Mouse (Mus musculus) heart, embryonic 10.5 days (tissue): ENCODE measurements around the gene 3110009E18Rik. TPM values are rescaled to one million over a fixed set of nuclear protein-coding genes. Genes with fewer than 3 reads are reported as not detected.

Experiments used
- DNase-seq: peaks from one replicate; pipeline ENCODE4 v3.0.0-alpha.2; 2017; ENCODE audit warnings: low spot score
- H3K27ac ChIP-seq: fragments of 300-500 bp; sonication (generic); 2 replicates; pipeline ENCODE4 v1.5.1; 2016; ENCODE audit warnings: mild to moderate bottlenecking
- H3K27me3 ChIP-seq: fragments of 300-500 bp; sonication (generic); 2 replicates; pipeline ENCODE4 v1.6.1; 2016; ENCODE audit warnings: mild to moderate bottlenecking; ENCODE audit not compliant: poor library complexity, insufficient read depth, severe bottlenecking
- H3K36me3 ChIP-seq: fragments of 300-500 bp; sonication (generic); 2 replicates; pipeline ENCODE4 v1.6.1; 2016; ENCODE audit warnings: mild to moderate bottlenecking, moderate library complexity
- H3K4me1 ChIP-seq: fragments of 300-500 bp; sonication (generic); 2 replicates; pipeline ENCODE4 v1.6.1; 2016; ENCODE audit warnings: mild to moderate bottlenecking
- H3K4me3 ChIP-seq: fragments of 300-500 bp; sonication (generic); 2 replicates; pipeline ENCODE4 v1.5.1; 2016; ENCODE audit warnings: mild to moderate bottlenecking, moderate library complexity
- H3K9me3 ChIP-seq: fragments of 300-500 bp; sonication (generic); 2 replicates; pipeline ENCODE4 v1.6.1; 2016; ENCODE audit warnings: mild to moderate bottlenecking, moderate library complexity
- WGBS: fragments of 180-500 bp; shearing (Covaris S2); methylation state at CpG from one replicate; pipeline ENCODE4 v1.1.7; 2016; 5-methylcytosine and 5-hydroxymethylcytosine counted together
- polyA plus RNA-seq: library from polyadenylated mRNA; unstranded; fragments of >200 nt; fragmentation: Nextera tagmentation; extraction: Ambion mirVana; gene quantifications from 2 replicates; pipeline ENCODE4 v1.2.1, GENCODE M21; 2016

3110009E18Rik gene
- polyA plus RNA-seq, 1 experiment from 2014 or later = 15.0 TPM

DNA sequence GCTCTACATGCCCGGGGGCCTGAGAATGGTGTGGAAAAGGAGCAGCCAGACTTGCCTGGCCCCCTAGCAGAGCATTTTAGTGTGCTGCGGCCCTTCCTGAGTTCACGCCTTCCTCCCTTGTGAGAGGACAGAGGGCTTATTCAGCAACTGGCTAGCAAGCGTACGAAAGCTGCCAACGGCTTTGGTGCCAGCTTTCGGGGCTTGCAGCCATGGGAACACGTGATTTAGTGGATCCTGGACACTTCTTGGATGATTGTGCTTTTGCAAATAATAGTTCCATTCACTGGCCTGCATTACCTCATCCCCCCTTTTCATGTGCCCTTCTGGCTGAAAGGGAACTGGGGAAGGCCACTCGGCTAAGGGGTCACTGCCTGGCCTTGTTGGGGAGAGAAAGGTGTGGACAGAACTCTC lies 5.3 kb upstream of the 3110009E18Rik start:
- Histone ChIP-seq H3K27me3 (no peaks in the 10 kb centered on the region), H3K4me3 (no peak overlapping the region), H3K4me1 (peaks cover 28% of the 10 kb centered on the region), H3K27ac (peak overlapping the region; percentile 3; the same call in 1 of the 2 replicates), H3K36me3 (peaks cover 70% of the 10 kb centered on the region), H3K9me3 (peaks cover 8% of the 10 kb centered on the region)
- no peak for DNase-seq
- 78% methylated on average over 9 of the region's 9 CpGs for WGBS

DNA sequence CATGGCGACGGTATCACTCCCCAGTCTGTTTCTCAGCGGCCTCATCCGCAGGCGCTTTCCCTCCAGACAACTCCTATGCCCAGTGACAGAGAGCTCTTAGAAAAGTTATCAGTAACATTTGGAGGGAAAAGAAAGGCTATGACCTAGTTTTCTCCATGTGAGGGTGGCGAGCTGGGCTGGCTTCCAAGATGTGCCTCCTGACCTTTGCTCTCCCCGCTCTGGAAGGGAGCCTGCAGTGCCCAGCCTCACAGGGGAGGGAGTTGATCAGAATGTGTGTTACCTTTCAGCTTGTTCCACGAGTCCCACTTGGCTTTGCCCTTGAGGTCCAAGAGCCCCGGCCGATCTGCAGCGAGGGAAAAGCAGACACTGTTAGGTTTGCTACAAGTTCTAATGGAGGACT lies 4.9 kb upstream of the 3110009E18Rik start:
- peaks cover 8% of the 10 kb centered on the region for H3K9me3 ChIP-seq
- WGBS = 77% methylated on average over 11 of the region's 11 CpGs
- H3K36me3 ChIP-seq = peaks cover 70% of the 10 kb centered on the region
- H3K27me3 ChIP-seq = no peaks in the 10 kb centered on the region
- H3K4me1 ChIP-seq = peaks cover 28% of the 10 kb centered on the region
- no peak for DNase-seq
- no peak overlapping the region for H3K4me3 ChIP-seq
- H3K27ac ChIP-seq = no peak overlapping the region

DNA sequence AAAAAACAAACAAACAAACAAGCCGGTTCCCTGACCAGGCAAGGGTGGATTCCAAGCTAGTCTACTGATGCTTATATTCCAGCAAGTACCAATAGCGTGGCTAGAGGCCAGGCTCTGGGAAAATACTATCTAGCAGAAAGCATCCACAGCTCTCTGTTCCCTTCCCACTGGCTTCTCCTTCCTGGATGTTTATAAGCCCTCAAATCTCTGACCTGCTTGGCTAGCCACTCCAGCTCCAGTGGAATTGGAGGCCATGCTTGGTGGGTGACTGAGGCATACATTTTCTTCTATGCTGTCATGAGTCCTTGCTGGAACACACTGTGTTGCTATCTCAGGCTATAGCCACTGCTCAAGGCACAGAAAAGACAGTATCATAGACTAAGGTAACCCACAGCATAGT lies 2.1 kb upstream of the 3110009E18Rik start:
- H3K4me3 ChIP-seq = no peak overlapping the region
- no peak overlapping the region for H3K27ac ChIP-seq
- peaks cover 48% of the 10 kb centered on the region for H3K36me3 ChIP-seq
- WGBS = 89% methylated on average over 2 of the region's 2 CpGs
- peaks cover 33% of the 10 kb centered on the region for H3K4me1 ChIP-seq
- DNase-seq = no peak
- peaks cover 8% of the 10 kb centered on the region for H3K9me3 ChIP-seq
- H3K27me3 ChIP-seq = no peaks in the 10 kb centered on the region

DNA sequence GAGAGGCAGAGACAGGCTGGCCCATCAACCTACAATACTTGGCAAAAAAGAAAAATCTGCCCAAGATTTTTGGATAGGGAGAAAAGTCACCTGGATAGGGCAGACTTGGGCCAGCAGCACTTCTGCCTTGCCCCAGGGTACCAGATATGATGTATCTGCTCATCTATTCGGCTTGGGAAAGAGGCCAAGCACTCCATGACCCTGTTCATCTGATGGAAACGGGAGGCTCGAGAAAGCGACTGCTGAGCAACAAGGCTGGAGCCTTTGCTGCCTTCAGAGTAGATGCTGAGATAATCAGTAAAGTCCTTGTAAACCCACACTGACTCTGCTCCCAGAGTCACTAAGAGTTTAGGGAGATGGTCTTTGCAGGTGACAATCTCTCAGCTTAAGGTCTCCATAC lies 1.6 kb upstream of the 3110009E18Rik start:
- H3K27ac ChIP-seq = peak overlapping the region; percentile 93

DNA sequence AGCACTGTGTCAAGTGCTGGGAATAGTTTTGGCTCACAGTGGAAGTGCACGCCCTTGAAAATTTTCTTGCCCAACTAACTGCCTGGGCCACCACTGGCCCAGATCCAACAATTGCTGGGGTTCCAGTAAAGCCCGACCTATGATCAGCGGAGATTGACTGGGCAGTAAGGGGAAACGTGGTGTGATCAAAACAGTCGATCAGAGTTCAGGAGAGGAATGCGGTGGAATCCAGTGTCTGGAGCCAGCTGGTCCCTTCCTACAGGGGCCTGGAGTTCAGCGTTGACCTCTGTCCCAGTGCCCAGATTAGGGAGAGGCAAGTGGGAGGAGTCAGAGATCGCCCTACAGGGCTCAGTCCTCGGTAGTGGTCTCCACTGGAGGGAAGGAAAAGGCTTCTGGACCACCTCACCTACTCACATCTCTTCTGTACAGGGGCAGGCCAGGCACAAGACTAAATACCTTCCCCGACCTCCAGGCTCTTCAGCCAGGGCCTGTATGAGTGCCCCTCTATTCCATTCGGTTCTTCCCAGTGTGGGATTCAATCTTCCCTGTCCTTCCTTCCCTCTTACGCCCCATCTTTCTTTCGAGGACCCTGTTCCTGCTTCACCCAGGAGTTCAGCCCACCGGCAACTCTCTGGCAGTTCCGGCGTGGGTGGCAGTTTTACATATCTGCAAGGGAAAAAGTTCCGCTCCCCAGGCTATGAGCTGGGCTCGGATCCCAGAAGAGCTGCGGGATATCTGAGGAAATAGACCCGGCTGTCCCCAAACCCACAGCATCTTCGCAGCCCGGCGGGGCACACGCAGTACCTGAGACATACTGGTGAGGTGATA lies 632 bp upstream of the 3110009E18Rik start:
- H3K9me3 ChIP-seq = no peaks in the 10 kb centered on the region
- H3K4me1 ChIP-seq = peaks cover 33% of the 10 kb centered on the region
- H3K36me3 ChIP-seq = peaks cover 33% of the 10 kb centered on the region
- peak overlapping the region; percentile 93 for H3K27ac ChIP-seq
- DNase-seq = peak; percentile 78
- 4% methylated on average over 24 of the region's 24 CpGs for WGBS
- H3K27me3 ChIP-seq = no peaks in the 10 kb centered on the region
- H3K4me3 ChIP-seq = peak overlapping the region; percentile 74

More for the DNA sequence above, 1.6 kb upstream of the 3110009E18Rik start:
- peak overlapping the region; percentile 74; the same call in 1 of the 2 replicates for H3K4me3 ChIP-seq
- no peaks in the 10 kb centered on the region for H3K27me3 ChIP-seq
- H3K4me1 ChIP-seq = peaks cover 33% of the 10 kb centered on the region
- peaks cover 43% of the 10 kb centered on the region for H3K36me3 ChIP-seq
- no peak for DNase-seq
- 86% methylated on average over 4 of the region's 4 CpGs for WGBS
- H3K9me3 ChIP-seq = peaks cover 6% of the 10 kb centered on the region

DNA sequence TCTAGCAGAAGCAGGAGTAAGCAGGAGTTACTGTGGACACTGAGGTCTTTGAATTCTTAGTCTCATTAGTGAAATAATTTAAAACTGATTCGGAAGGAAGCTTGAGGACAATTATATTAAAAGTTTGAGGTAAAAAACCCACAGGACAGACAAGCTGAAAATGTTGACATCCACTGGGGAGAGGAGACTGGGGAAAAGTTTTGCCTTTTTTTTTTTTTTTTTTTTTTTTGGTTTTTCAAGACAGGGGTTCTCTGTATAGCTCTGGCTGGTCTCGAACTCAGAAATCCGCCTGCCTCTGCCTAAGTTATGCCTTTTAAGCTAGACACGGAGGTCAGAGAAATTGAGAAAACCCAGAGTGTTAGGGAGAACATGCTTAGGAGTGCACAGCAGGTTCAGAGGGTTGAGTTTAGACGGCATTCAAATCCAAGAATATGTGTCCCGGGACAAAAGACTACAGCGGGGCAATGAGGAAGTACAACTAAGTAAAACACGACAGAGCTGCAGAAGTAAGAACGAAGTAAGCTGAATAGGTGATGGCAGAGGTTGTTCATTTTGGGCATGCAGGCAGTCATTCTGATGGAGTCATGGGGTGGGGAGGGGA lies 1.0 kb downstream of the 3110009E18Rik start:
- H3K27ac ChIP-seq = peak overlapping the region; percentile 93
- H3K4me1 ChIP-seq = peaks cover 33% of the 10 kb centered on the region
- H3K9me3 ChIP-seq = no peaks in the 10 kb centered on the region
- peaks cover 20% of the 10 kb centered on the region; the same call in 1 of the 2 replicates for H3K36me3 ChIP-seq
- peak overlapping the region; percentile 74 for H3K4me3 ChIP-seq
- no peak for DNase-seq
- no peaks in the 10 kb centered on the region for H3K27me3 ChIP-seq
- WGBS = 89% methylated on average over 9 of the region's 9 CpGs

DNA sequence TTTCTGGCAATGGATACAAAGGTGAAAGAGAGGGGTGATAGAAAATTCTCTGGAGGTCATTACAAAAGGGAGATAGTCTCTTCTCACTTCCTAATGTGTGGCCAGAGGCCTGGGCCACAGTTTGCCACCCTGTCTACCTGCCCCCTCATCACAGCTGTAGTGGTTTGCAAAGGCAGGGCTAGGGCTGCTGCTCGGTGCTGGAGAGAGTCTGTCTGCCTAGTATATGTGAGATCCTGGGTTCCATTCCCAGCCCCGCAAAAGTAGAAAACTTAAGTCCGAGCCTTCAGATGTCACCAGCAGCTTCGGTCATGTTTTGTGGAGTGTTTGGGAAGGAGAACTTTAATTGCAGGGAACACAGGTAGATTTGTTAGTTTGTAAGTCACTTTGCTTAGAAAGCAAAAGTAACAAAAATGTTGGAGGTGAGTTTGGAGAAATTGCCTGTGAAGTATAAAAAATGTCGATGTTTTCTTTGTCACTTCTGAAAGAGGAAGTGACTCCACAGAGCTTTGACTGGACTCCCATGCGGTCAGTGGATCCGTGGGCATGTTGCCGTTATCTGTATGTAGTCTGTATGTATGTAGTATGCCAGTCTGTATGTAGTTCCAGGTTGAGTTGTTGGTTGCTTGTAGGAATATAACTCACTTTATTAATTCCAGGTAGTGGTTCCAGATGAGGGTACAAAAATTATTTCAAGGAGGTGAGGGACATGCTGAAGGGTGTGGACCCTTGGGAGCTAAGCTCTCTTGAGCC lies 1.8 kb downstream of the 3110009E18Rik start:
- peaks cover 15% of the 10 kb centered on the region; the same call in 1 of the 2 replicates for H3K36me3 ChIP-seq
- no peaks in the 10 kb centered on the region for H3K27me3 ChIP-seq
- no peak overlapping the region for H3K4me3 ChIP-seq
- DNase-seq = no peak
- H3K4me1 ChIP-seq = peaks cover 29% of the 10 kb centered on the region
- no peaks in the 10 kb centered on the region for H3K9me3 ChIP-seq
- 90% methylated on average over 8 of the region's 8 CpGs for WGBS
- no peak overlapping the region; the same call in 1 of the 2 replicates for H3K27ac ChIP-seq

DNA sequence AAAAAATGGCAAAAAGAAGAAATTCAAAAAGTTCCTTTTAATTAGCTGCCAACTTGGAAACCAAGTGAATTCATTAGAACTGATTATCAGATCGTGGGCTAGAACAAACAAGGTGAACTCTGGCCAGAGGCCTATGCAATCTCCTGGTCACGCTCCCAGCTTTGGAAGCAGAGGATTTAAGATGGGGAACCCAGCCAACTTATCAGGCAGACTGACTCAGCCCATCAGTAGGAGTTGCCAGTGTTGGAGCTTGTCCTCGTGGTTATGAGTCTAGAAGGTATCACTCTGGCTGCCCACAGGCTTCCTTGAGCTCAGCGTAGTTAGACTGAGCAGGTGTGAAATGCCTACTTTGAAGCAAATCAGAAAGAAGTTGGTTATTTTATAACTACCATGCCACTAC lies 3.9 kb downstream of the 3110009E18Rik start:
- Histone ChIP-seq H3K9me3 (no peaks in the 10 kb centered on the region), H3K36me3 (no peaks in the 10 kb centered on the region), H3K27me3 (no peaks in the 10 kb centered on the region), H3K4me3 (no peak overlapping the region), H3K4me1 (peaks cover 9% of the 10 kb centered on the region), H3K27ac (no peak overlapping the region)
- no peak for DNase-seq
- 72% methylated on average over 4 of the region's 4 CpGs for WGBS

DNA sequence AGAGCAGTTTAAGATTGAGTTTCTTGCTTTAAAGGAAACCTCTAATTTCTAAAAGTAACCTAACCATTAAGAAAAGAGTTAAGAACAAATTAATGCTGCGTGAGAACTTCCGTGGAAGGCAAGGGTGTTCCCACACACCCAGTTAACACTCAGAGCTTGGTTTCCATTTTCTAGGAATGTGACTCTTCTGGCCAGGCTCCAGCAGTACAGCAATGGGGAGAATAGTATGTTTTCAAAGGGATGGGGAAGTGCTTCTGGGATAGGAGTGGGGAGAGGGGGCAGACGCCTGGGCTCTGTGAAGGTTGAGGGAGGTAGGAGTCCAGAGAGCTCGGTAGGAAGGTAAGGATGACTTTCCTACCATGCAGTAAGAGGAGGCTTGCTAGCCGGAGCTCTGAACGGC lies 4.5 kb downstream of the 3110009E18Rik start:
- Histone ChIP-seq H3K4me3 (no peak overlapping the region), H3K9me3 (no peaks in the 10 kb centered on the region), H3K36me3 (no peaks in the 10 kb centered on the region), H3K27me3 (no peaks in the 10 kb centered on the region), H3K27ac (no peak overlapping the region), H3K4me1 (peaks cover 6% of the 10 kb centered on the region)
- no peak for DNase-seq
- 80% methylated on average over 6 of the region's 6 CpGs for WGBS

DNA sequence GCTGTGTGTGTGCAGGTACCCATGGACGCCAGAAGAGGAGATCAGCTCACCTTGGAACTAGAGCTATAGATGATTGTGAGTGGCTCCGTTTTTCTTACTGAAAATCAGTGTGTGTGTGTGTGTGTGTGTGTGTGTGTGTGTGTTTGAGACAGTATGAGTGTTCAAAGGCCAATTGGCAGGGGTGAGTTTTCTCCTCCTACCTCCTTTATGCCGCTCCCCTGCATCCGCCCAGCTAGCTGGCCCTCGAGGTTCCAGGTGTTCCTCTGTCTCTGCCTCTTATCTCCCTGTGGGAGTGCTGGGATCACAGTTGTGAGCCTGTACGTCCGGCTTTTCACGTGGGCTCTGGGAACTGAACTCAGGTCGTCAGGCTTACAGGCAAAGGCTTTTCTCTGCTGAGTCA lies 5.3 kb downstream of the 3110009E18Rik start:
- WGBS = 69% methylated on average over 9 of the region's 9 CpGs
- Histone ChIP-seq H3K36me3 (no peaks in the 10 kb centered on the region), H3K4me3 (no peak overlapping the region)

DNA sequence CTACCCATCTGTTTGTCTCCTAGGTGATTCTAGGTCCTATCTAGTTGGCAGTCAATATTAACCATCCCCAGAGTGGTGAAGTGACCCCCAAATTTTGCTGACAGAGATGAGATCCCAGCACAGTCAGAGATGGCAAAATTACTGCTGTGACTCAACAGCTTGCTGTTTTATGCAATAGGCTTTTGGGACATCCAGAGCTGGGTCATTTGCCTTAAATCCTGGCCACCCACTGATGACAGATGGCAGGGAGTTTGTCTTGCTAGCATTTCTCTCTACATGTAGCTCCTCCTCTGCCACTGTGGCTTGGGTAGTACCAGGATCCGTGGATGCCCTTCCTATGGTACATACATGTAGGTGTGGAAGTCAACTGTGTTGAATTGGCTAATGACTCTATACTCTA lies 11.4 kb downstream of the 3110009E18Rik start:
- 83% methylated on average over 1 of the region's 1 CpGs for WGBS
- no peaks in the 10 kb centered on the region for H3K27me3 ChIP-seq
- DNase-seq = no peak

More for the DNA sequence above, 5.3 kb downstream of the 3110009E18Rik start:
- no peaks in the 10 kb centered on the region for H3K9me3 ChIP-seq
- H3K27me3 ChIP-seq = no peaks in the 10 kb centered on the region
- no peak overlapping the region for H3K27ac ChIP-seq
- H3K4me1 ChIP-seq = peaks cover 6% of the 10 kb centered on the region
- DNase-seq = no peak

DNA sequence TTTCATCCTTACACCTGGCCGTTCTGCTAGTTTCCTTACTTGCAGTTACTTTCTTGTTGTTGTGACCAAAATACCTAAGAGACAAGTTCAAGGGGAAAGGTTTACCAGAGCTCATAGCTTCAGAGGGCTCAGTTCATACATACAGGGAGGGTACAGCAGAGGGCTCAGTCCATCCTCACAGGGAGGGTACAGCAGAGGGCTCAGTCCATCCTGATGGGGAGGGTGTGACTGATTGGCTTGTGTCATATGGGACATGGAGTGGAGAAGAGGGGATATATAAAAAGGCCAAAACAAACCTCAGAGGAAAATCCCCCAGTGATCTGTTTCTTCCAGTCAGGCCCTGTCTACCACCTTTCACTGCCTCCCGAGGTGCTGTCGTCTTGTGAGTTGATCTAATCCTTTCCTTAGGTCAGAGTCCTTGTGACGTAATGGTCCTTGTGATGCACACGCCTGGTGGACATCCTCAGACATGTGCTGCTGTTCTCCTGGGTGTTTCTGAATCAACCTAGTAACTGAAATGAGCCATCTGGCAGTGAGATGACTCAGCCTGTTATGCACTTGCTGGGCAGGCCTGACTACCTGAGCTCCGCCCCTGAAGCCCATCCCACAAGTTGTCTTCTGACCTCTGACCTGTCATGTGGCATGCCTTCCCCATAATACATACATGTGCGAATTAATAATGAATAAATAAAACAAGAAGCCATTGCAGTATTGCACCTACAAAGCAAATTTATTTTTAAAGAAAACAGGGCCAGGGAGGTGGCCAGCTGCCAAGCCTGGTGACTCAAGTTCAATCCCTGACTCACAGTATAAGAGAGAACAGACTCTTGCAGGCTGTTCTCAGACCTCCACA lies 15.2 kb downstream of the 3110009E18Rik start:
- H3K4me3 ChIP-seq = no peak overlapping the region

More for the DNA sequence above, 11.4 kb downstream of the 3110009E18Rik start:
- no peaks in the 10 kb centered on the region for H3K9me3 ChIP-seq
- no peak overlapping the region for H3K4me3 ChIP-seq
- no peaks in the 10 kb centered on the region for H3K36me3 ChIP-seq
- no peaks in the 10 kb centered on the region for H3K4me1 ChIP-seq
- no peak overlapping the region for H3K27ac ChIP-seq

More for the DNA sequence above, 15.2 kb downstream of the 3110009E18Rik start:
- Histone ChIP-seq H3K27me3 (no peaks in the 10 kb centered on the region), H3K4me1 (no peaks in the 10 kb centered on the region; the same call in 1 of the 2 replicates), H3K9me3 (no peaks in the 10 kb centered on the region), H3K36me3 (no peaks in the 10 kb centered on the region), H3K27ac (no peak overlapping the region)
- DNase-seq = no peak
- 67% methylated on average over 7 of the region's 7 CpGs for WGBS
